Mouse (Mus musculus): ENCODE data around the gene Gm4340. TPM values are rescaled to one million over a fixed set of nuclear protein-coding genes. Genes with fewer than 3 reads are reported as not detected.
"Not testable (repeated sequence)": the region's sequence is repeated elsewhere in the genome, so short reads cannot be mapped to it uniquely, and the experiment has no call there.

Gene Gm4340
- not detected for total RNA-seq (2021)

- intact Hi-C loops (cut with DNase I); DNase-seq (ENCODE audit: low spot score in 2 of 2): not testable (repeated sequence)
Observed at GRCm38 (mm10) chr10:104193742-104194141, at the start of gene Gm4340. Gene Gm4340 (plus strand): TSS chr10:104194042.

GRCm38 (mm10) chr10:104151197-104151596, 42.6 kb upstream of the Gm4340 start, which contains the start of gene Gm6763:
Gene Gm6763 (plus strand): TSS chr10:104151497.
- intact Hi-C loops (cut with DNase I); DNase-seq (ENCODE audit: low spot score in 2 of 2): not testable (repeated sequence)

GRCm38 (mm10) chr10:104159706-104160105, 34.1 kb upstream of the Gm4340 start, which contains the start of gene Gm8764:
Gene Gm8764 (plus strand): TSS chr10:104160006.
- intact Hi-C loops (cut with DNase I); DNase-seq (ENCODE audit: low spot score in 2 of 2): not testable (repeated sequence)

GRCm38 (mm10) chr10:104168215-104168614, 25.6 kb upstream of the Gm4340 start, which contains the start of gene Gm21304:
Gene Gm21304 (plus strand): TSS chr10:104168515.
- DNase-seq (ENCODE audit: low spot score in 2 of 2); intact Hi-C loops (cut with DNase I): not testable (repeated sequence)

- DNase-seq (ENCODE audit: low spot score in 2 of 2); intact Hi-C loops (cut with DNase I): not testable (repeated sequence)
Observed at GRCm38 (mm10) chr10:104176724-104177123, 17.1 kb upstream of the Gm4340 start, which contains the start of gene Gm21312. Gene Gm21312 (plus strand): TSS chr10:104177024.

GRCm38 (mm10) chr10:104185233-104185632, 8.6 kb upstream of the Gm4340 start, which contains the start of gene Gm20765:
Gene Gm20765 (plus strand): TSS chr10:104185533.
- intact Hi-C loops (cut with DNase I), result not testable (repeated sequence)

GRCm38 (mm10) chr10:104209655-104210054, 15.8 kb downstream of the Gm4340 start:
- intact Hi-C loops (cut with DNase I), result no loop called here
- DNase-seq (ENCODE audit: low spot score in 2 of 2), result no peak

More at GRCm38 (mm10) chr10:104185233-104185632, 8.6 kb upstream of the Gm4340 start, which contains the start of gene Gm20765:
- DNase-seq (ENCODE audit: low spot score in 2 of 2), result not testable (repeated sequence)

GRCm38 (mm10) chr10:104210268-104210990, 16.6 kb downstream of the Gm4340 start:
- peak in 1 of 2 experiments; percentile 51 for DNase-seq (ENCODE audit: low spot score in 2 of 2)
- intact Hi-C loops (cut with DNase I), result no loop called here

GRCm38 (mm10) chr10:104214527-104214926, 20.7 kb downstream of the Gm4340 start:
- DNase-seq (ENCODE audit: low spot score in 2 of 2), result no peak
- intact Hi-C loops (cut with DNase I), result no loop called here

- intact Hi-C loops (cut with DNase I), result no loop called here
- no peak for DNase-seq (ENCODE audit: low spot score in 2 of 2)
Observed at GRCm38 (mm10) chr10:104220303-104221021, 26.6 kb downstream of the Gm4340 start.

Other genes starting within 250 kb of the Gm4340 start
- gene Gm21293, start 51.1 kb upstream of the Gm4340 start, total RNA-seq (2021), result not detected
- gene Gm6763, start 42.5 kb upstream of the Gm4340 start, total RNA-seq (2021), result not detected
- not detected for gene Gm8764, start 34.0 kb upstream of the Gm4340 start, total RNA-seq (2021)
- not detected for gene Gm21304, start 25.5 kb upstream of the Gm4340 start, total RNA-seq (2021)
- gene Gm21312, start 17.0 kb upstream of the Gm4340 start, total RNA-seq (2021), result not detected
- gene Gm20765, start 8.5 kb upstream of the Gm4340 start, total RNA-seq (2021), result not detected